Mouse (Mus musculus): Measurements from ENCODE around the gene Tspan11. TPM values are rescaled to one million over a fixed set of nuclear protein-coding genes. Genes with fewer than 3 reads are reported as not detected.

Gene Tspan11
- polyA plus RNA-seq, 1 experiment: 0.78 TPM

GRCm38 (mm10) chr6:127900062-127900461 is 12.7 kb downstream of the Tspan11 start:
- no peaks in the 10 kb centered on the region for H3K27me3 ChIP-seq (replicated peaks; ENCODE audit: control insufficient read depth, insufficient read depth, low read length)
- H3K27ac ChIP-seq (ENCODE audit: insufficient read depth, low read depth, low read length): no peak overlapping the region
- no peak for DNase-seq
- TF ChIP-seq CTCF (conservative IDR thresholded peaks at IDR 0.05; ENCODE audit: insufficient read depth, insufficient read length, low read depth, low read length) (no peak), POLR2A (IDR thresholded peaks at IDR 0.05; ENCODE audit: low read depth, low read length) (no peak)
- H3K36me3 ChIP-seq (ENCODE audit: control insufficient read depth, insufficient read depth, low read length): no peaks in the 10 kb centered on the region
- H3K4me1 ChIP-seq (ENCODE audit: control insufficient read depth, insufficient read depth, low read length): no peaks in the 10 kb centered on the region
- WGBS: 88% methylated on average over 6 of the region's 6 CpGs
- H3K4me3 ChIP-seq (ENCODE audit: insufficient read depth, low read depth, low read length): no peak overlapping the region

GRCm38 (mm10) chr6:127901261-127901660 is 13.9 kb downstream of the Tspan11 start:
- WGBS: 68% methylated on average over 3 of the region's 3 CpGs
- Histone ChIP-seq H3K36me3 (ENCODE audit: control insufficient read depth, insufficient read depth, low read length) (no peaks in the 10 kb centered on the region), H3K27ac (ENCODE audit: insufficient read depth, low read depth, low read length) (no peak overlapping the region), H3K4me1 (ENCODE audit: control insufficient read depth, insufficient read depth, low read length) (no peaks in the 10 kb centered on the region), H3K4me3 (ENCODE audit: insufficient read depth, low read depth, low read length) (no peak overlapping the region), H3K27me3 (replicated peaks; ENCODE audit: control insufficient read depth, insufficient read depth, low read length) (no peaks in the 10 kb centered on the region)
- DNase-seq: no peak
- TF ChIP-seq CTCF (conservative IDR thresholded peaks at IDR 0.05; ENCODE audit: insufficient read depth, insufficient read length, low read depth, low read length) (no peak), POLR2A (IDR thresholded peaks at IDR 0.05; ENCODE audit: low read depth, low read length) (no peak)

- H3K27me3 ChIP-seq (replicated peaks; ENCODE audit: control insufficient read depth, insufficient read depth, low read length): no peaks in the 10 kb centered on the region
- H3K36me3 ChIP-seq (ENCODE audit: control insufficient read depth, insufficient read depth, low read length): no peaks in the 10 kb centered on the region
- 73% methylated on average over 5 of the region's 5 CpGs for WGBS
- TF ChIP-seq CTCF (conservative IDR thresholded peaks at IDR 0.05; ENCODE audit: insufficient read depth, insufficient read length, low read depth, low read length) (no peak), POLR2A (IDR thresholded peaks at IDR 0.05; ENCODE audit: low read depth, low read length) (no peak)
- DNase-seq: peak; percentile 63
- no peaks in the 10 kb centered on the region for H3K4me1 ChIP-seq (ENCODE audit: control insufficient read depth, insufficient read depth, low read length)
- H3K4me3 ChIP-seq (ENCODE audit: insufficient read depth, low read depth, low read length): no peak overlapping the region
- no peak overlapping the region for H3K27ac ChIP-seq (ENCODE audit: insufficient read depth, low read depth, low read length)
Measured at GRCm38 (mm10) chr6:127901669-127902068, 14.3 kb downstream of the Tspan11 start.

GRCm38 (mm10) chr6:127902559-127902958 is 15.2 kb downstream of the Tspan11 start:
- Histone ChIP-seq H3K4me1 (ENCODE audit: control insufficient read depth, insufficient read depth, low read length) (no peaks in the 10 kb centered on the region), H3K4me3 (ENCODE audit: insufficient read depth, low read depth, low read length) (no peak overlapping the region), H3K27me3 (replicated peaks; ENCODE audit: control insufficient read depth, insufficient read depth, low read length) (no peaks in the 10 kb centered on the region), H3K36me3 (ENCODE audit: control insufficient read depth, insufficient read depth, low read length) (no peaks in the 10 kb centered on the region), H3K27ac (ENCODE audit: insufficient read depth, low read depth, low read length) (no peak overlapping the region)
- 84% methylated on average over 8 of the region's 8 CpGs for WGBS
- TF ChIP-seq CTCF (conservative IDR thresholded peaks at IDR 0.05; ENCODE audit: insufficient read depth, insufficient read length, low read depth, low read length) (no peak), POLR2A (IDR thresholded peaks at IDR 0.05; ENCODE audit: low read depth, low read length) (no peak)
- no peak for DNase-seq

GRCm38 (mm10) chr6:127910638-127911037 is 23.2 kb downstream of the Tspan11 start:
- H3K4me3 ChIP-seq (ENCODE audit: insufficient read depth, low read depth, low read length): no peak overlapping the region
- no peak overlapping the region for H3K27ac ChIP-seq (ENCODE audit: insufficient read depth, low read depth, low read length)
- no peaks in the 10 kb centered on the region for H3K36me3 ChIP-seq (ENCODE audit: control insufficient read depth, insufficient read depth, low read length)
- 90% methylated on average over 4 of the region's 4 CpGs for WGBS
- no peak for TF ChIP-seq CTCF (conservative IDR thresholded peaks at IDR 0.05; ENCODE audit: insufficient read depth, insufficient read length, low read depth, low read length)
- TF ChIP-seq POLR2A (IDR thresholded peaks at IDR 0.05; ENCODE audit: low read depth, low read length): no peak
- H3K4me1 ChIP-seq (ENCODE audit: control insufficient read depth, insufficient read depth, low read length): no peaks in the 10 kb centered on the region
- no peaks in the 10 kb centered on the region for H3K27me3 ChIP-seq (replicated peaks; ENCODE audit: control insufficient read depth, insufficient read depth, low read length)
- no peak for DNase-seq

DNA sequence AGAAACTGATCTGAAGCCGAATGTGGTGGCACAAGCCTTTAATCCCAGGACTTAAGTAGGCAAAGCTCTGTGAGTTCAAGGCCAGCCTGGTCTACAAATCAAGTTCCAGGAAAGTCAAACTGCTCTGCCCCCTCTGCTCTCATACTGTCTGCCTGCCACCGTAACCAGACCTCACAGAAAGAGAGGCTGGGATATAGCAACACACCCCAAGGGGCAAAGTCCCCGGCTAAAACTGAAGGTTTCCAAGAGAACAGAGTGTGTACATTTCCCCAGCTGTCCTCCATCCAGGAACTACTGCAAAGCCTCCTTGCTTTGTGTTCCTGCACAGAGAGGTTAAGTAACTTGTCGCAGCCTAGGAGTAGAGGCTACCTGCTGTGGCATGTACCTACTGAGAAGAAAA is 24.3 kb downstream of the Tspan11 start:
- no peak for DNase-seq
- Histone ChIP-seq H3K27ac (ENCODE audit: insufficient read depth, low read depth, low read length) (no peak overlapping the region), H3K4me3 (ENCODE audit: insufficient read depth, low read depth, low read length) (no peak overlapping the region), H3K4me1 (ENCODE audit: control insufficient read depth, insufficient read depth, low read length) (no peaks in the 10 kb centered on the region), H3K27me3 (replicated peaks; ENCODE audit: control insufficient read depth, insufficient read depth, low read length) (no peaks in the 10 kb centered on the region), H3K36me3 (ENCODE audit: control insufficient read depth, insufficient read depth, low read length) (no peaks in the 10 kb centered on the region)
- no peak for TF ChIP-seq POLR2A (IDR thresholded peaks at IDR 0.05; ENCODE audit: low read depth, low read length)
- no peak for TF ChIP-seq CTCF (conservative IDR thresholded peaks at IDR 0.05; ENCODE audit: insufficient read depth, insufficient read length, low read depth, low read length)
- WGBS: 74% methylated on average over 4 of the region's 4 CpGs

DNA sequence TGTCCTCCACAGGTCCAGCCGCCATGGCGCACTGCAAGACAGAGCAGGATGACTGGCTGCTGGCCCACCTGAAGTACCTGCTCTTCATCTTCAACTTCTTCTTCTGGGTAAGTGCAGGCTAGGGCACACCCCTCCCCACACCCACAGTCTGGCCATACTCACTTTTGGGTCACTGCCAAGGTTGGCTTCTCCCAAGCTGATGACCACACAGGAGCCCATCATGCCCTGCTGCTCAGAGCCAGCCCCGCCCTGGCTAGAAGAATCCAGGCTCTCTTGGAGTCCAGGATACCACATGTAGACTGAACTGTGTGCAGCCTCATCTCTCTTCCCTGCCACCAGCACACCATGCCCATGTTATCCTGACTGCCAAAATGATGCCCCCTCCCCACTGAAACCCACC is 25.5 kb downstream of the Tspan11 start:
- Histone ChIP-seq H3K4me3 (ENCODE audit: insufficient read depth, low read depth, low read length) (no peak overlapping the region), H3K27me3 (replicated peaks; ENCODE audit: control insufficient read depth, insufficient read depth, low read length) (no peaks in the 10 kb centered on the region), H3K36me3 (ENCODE audit: control insufficient read depth, insufficient read depth, low read length) (no peaks in the 10 kb centered on the region), H3K4me1 (ENCODE audit: control insufficient read depth, insufficient read depth, low read length) (no peaks in the 10 kb centered on the region), H3K27ac (ENCODE audit: insufficient read depth, low read depth, low read length) (no peak overlapping the region)
- 100% methylated on average over 3 of the region's 3 CpGs for WGBS
- DNase-seq: no peak
- no peak for TF ChIP-seq POLR2A (IDR thresholded peaks at IDR 0.05; ENCODE audit: low read depth, low read length)
- no peak for TF ChIP-seq CTCF (conservative IDR thresholded peaks at IDR 0.05; ENCODE audit: insufficient read depth, insufficient read length, low read depth, low read length)

DNA sequence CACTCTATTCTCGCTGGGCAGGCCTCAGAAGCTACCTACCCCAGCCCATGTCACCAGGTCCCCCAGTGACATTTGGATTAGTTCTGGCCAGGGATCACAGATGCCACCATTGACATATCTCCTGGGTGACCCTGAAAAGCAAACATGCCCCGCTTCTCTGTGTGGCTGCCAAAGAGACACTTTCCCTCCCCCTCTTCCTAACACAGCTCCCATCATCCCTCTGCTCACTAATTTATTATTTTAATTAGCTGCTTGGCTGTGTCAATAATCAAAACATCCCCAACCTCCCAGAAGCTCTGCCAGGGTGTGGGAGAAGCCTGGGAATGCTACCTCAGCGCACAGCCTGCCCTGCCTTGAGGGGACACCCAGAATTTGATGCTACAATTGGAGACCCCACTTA is 29.6 kb downstream of the Tspan11 start:
- Histone ChIP-seq H3K4me3 (ENCODE audit: insufficient read depth, low read depth, low read length) (no peak overlapping the region), H3K27ac (ENCODE audit: insufficient read depth, low read depth, low read length) (no peak overlapping the region), H3K27me3 (replicated peaks; ENCODE audit: control insufficient read depth, insufficient read depth, low read length) (no peaks in the 10 kb centered on the region), H3K36me3 (ENCODE audit: control insufficient read depth, insufficient read depth, low read length) (no peaks in the 10 kb centered on the region), H3K4me1 (ENCODE audit: control insufficient read depth, insufficient read depth, low read length) (no peaks in the 10 kb centered on the region)
- WGBS: 66% methylated on average over 3 of the region's 3 CpGs
- TF ChIP-seq POLR2A (IDR thresholded peaks at IDR 0.05; ENCODE audit: low read depth, low read length) (no peak), CTCF (conservative IDR thresholded peaks at IDR 0.05; ENCODE audit: insufficient read depth, insufficient read length, low read depth, low read length) (no peak)
- DNase-seq: no peak

All from kidney, adult 2 months (tissue).